Mouse (Mus musculus) lung, postnatal 14 days (tissue): ENCODE results near the gene Gm20830.
"Not testable (repeated sequence)": the region's sequence is repeated elsewhere in the genome, so short reads cannot be mapped to it uniquely, and the experiment has no call there.

Experiments
- DNase-seq: peaks from one replicate; pipeline ENCODE4 v3.0.0; 2021

Gm20830 gene

DNA sequence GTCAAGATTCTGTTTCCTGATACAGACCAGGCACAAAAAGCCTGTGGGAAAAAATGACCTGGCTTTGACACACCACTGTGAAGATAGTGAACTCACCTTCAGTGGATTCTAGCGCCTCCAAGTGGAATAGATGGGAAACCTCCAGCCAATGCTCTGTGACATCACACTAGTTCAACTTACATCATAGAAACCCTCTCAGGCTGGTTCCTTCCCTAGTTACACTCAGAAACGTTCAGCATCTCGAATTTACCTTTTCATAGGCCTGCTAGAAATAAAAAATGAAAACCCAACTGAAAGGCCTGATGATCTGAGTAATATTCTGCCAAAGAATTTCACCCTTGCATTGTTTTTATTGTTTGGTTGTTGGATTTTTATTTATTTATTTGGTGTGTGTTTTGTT is at the start of gene Gm20830:
Gm20830 (minus strand) TSS at position 101 of the 400 bp plus-strand sequence.
- not testable (repeated sequence) for DNase-seq
